Mouse (Mus musculus): ENCODE measurements around the gene Lrmda. TPM values are rescaled to one million over a fixed set of nuclear protein-coding genes. Genes with fewer than 3 reads are reported as not detected.

The Lrmda gene
- 0.31 TPM in 1 of 2 replicates, not detected in the other for polyA plus RNA-seq (2012; rRNA removed)

GRCm38 (mm10) chr14:22019252-22019948 lies at the start of gene Lrmda:
Lrmda (plus strand) TSS chr14:22019712.

GRCm38 (mm10) chr14:21989291-21989913 lies 30.1 kb upstream of the Lrmda start, which contains the start of gene Zfp503:
Zfp503 (minus strand) TSS chr14:21989601.

Other genes with a start within 250 kb of the Lrmda start
- 256 and 258 TPM in 2 replicates for gene Vdac2, start 194.5 kb upstream of the Lrmda start, polyA plus RNA-seq (2012; rRNA removed)
- 66.1 and 79.1 TPM in 2 replicates for gene Comtd1, start 170.7 kb upstream of the Lrmda start, polyA plus RNA-seq (2012; rRNA removed)
- gene Zfp503, start 30.1 kb upstream of the Lrmda start, polyA plus RNA-seq (2012; rRNA removed), result 23.7 and 23.8 TPM in 2 replicates

Measured in colon, adult 2 months (tissue).